Mouse (Mus musculus) forebrain, embryonic 11.5 days (tissue): ENCODE measurements around the gene Parp14. TPM values are rescaled to one million over a fixed set of nuclear protein-coding genes. Genes with fewer than 3 reads are reported as not detected.

ENCODE experiments used
- ATAC-seq: fragments of 200-750 bp; cut with Nextera tagmentation; replicated peaks from 2 replicates; pipeline ENCODE4 v1.8.0; 2017; ENCODE audit warnings: moderate TSS enrichment; ENCODE audit not compliant: low FRiP score
- DNase-seq: peaks from one replicate; pipeline ENCODE4 v3.0.0-alpha.2; 2017; ENCODE audit warnings: low spot score
- H3K27ac ChIP-seq: fragments of 300-500 bp; sonication (generic); 2 replicates; pipeline ENCODE4 v1.5.1; 2014; ENCODE audit warnings: low read depth, low read length
- H3K27me3 ChIP-seq: fragments of 300-500 bp; sonication (generic); 2 replicates; pipeline ENCODE4 v1.6.1; 2014; ENCODE audit warnings: mild to moderate bottlenecking, low read length, mixed read lengths; ENCODE audit not compliant: control insufficient read depth, insufficient read depth
- H3K36me3 ChIP-seq: fragments of 300-500 bp; sonication (generic); 2 replicates; pipeline ENCODE4 v1.6.1; 2014; ENCODE audit warnings: mild to moderate bottlenecking, low read length, moderate library complexity, mixed read lengths; ENCODE audit not compliant: control insufficient read depth, insufficient read depth
- H3K4me1 ChIP-seq: fragments of 300-500 bp; sonication (generic); replicated peaks from 2 replicates; pipeline ENCODE4 v1.6.1; 2014; ENCODE audit warnings: low read length, mixed read lengths; ENCODE audit not compliant: control insufficient read depth, insufficient read depth
- H3K4me2 ChIP-seq: fragments of 300-500 bp; sonication (generic); 2 replicates; pipeline ENCODE4 v1.6.1; 2014; ENCODE audit warnings: low read depth, mild to moderate bottlenecking, low read length, moderate library complexity, mixed read lengths; ENCODE audit not compliant: severe bottlenecking
- H3K4me3 ChIP-seq: fragments of 300-500 bp; sonication (generic); 2 replicates; pipeline ENCODE4 v1.5.1; 2014; ENCODE audit warnings: low read depth, low read length
- H3K9ac ChIP-seq: fragments of 300-500 bp; sonication (generic); 2 replicates; pipeline ENCODE4 v1.6.1; 2014; ENCODE audit warnings: low read length
- H3K9me3 ChIP-seq: fragments of 300-500 bp; sonication (generic); 2 replicates; pipeline ENCODE4 v1.6.1; 2016; ENCODE audit warnings: low read length, mixed read lengths; ENCODE audit not compliant: control insufficient read depth
- WGBS: fragments of 180-500 bp; shearing (Covaris S2); extraction: QIAGEN DNeasy Blood & Tissue Kit; methylation state at CpG from one replicate; pipeline ENCODE4 v1.1.7; 2014; 5-methylcytosine and 5-hydroxymethylcytosine counted together
- polyA plus RNA-seq: library from polyadenylated mRNA; unstranded; fragments of >200 nt; fragmentation: Nextera tagmentation; extraction: Ambion mirVana; gene quantifications from 2 replicates; pipeline ENCODE4 v1.2.1, GENCODE M21; 2014

Gene Parp14
- polyA plus RNA-seq, 1 experiment from 2014 or later = 0.45 TPM

GRCm38 (mm10) chr16:35787163-35787562, 84.2 kb downstream of the Parp14 start:
- Histone ChIP-seq H3K27me3 (no peaks in the 10 kb centered on the region), H3K4me2 (no peak overlapping the region), H3K36me3 (no peaks in the 10 kb centered on the region), H3K27ac (no peak overlapping the region), H3K4me1 (no peaks in the 10 kb centered on the region; the same call in 1 of the 2 replicates), H3K9ac (no peak overlapping the region), H3K4me3 (no peak overlapping the region), H3K9me3 (no peaks in the 10 kb centered on the region)
- WGBS = 85% methylated on average over 6 of the region's 6 CpGs
- no peak for DNase-seq
- ATAC-seq = no peak

GRCm38 (mm10) chr16:35784134-35784725, 87.1 kb downstream of the Parp14 start:
- Histone ChIP-seq H3K27me3 (no peaks in the 10 kb centered on the region), H3K4me1 (no peaks in the 10 kb centered on the region; the same call in 1 of the 2 replicates), H3K9me3 (no peaks in the 10 kb centered on the region), H3K4me2 (no peak overlapping the region), H3K36me3 (no peaks in the 10 kb centered on the region), H3K4me3 (no peak overlapping the region), H3K27ac (no peak overlapping the region), H3K9ac (no peak overlapping the region)
- no peak for ATAC-seq
- no peak for DNase-seq
- WGBS = 93% methylated on average over 7 of the region's 7 CpGs

- no peaks in the 10 kb centered on the region for H3K27me3 ChIP-seq
- DNase-seq (no peak), ATAC-seq (no peak)
- no peaks in the 10 kb centered on the region; the same call in 1 of the 2 replicates for H3K4me1 ChIP-seq
- no peak overlapping the region for H3K4me3 ChIP-seq
- WGBS = 87% methylated on average over 3 of the region's 3 CpGs
- H3K9me3 ChIP-seq = no peaks in the 10 kb centered on the region
- H3K36me3 ChIP-seq = no peaks in the 10 kb centered on the region
- no peak overlapping the region for H3K27ac ChIP-seq
- no peak overlapping the region for H3K9ac ChIP-seq
- no peak overlapping the region for H3K4me2 ChIP-seq
Measured at GRCm38 (mm10) chr16:35783207-35783573, 88.2 kb downstream of the Parp14 start.

Other genes with a start within 250 kb of the Parp14 start
- 13.9 and 16.2 TPM in 2 replicates for gene Dirc2, start 102.2 kb downstream of the Parp14 start, polyA plus RNA-seq
- 24.2 and 25.3 TPM in 2 replicates for gene Hspbap1, start 101.2 kb downstream of the Parp14 start, polyA plus RNA-seq
- 3.9 and 4.2 TPM in 2 replicates for gene Parp9, start 66.9 kb upstream of the Parp14 start, polyA plus RNA-seq
- gene Dtx3l, start 67.6 kb upstream of the Parp14 start, polyA plus RNA-seq = 5.7 and 6.2 TPM in 2 replicates
- 84.9 and 86.5 TPM in 2 replicates for gene Kpna1, start 107.2 kb upstream of the Parp14 start, polyA plus RNA-seq
- gene Wdr5b, start 169.6 kb upstream of the Parp14 start, polyA plus RNA-seq = 11.6 and 12.5 TPM in 2 replicates
- gene Fam162a, start 200.1 kb upstream of the Parp14 start, polyA plus RNA-seq = 307 and 308 TPM in 2 replicates
- gene Ccdc58, start 200.1 kb upstream of the Parp14 start, polyA plus RNA-seq = 86.6 and 93.6 TPM in 2 replicates